Comparison of ENCODE assay signal across 30 mouse cellular contexts in the genomic region with DNA sequence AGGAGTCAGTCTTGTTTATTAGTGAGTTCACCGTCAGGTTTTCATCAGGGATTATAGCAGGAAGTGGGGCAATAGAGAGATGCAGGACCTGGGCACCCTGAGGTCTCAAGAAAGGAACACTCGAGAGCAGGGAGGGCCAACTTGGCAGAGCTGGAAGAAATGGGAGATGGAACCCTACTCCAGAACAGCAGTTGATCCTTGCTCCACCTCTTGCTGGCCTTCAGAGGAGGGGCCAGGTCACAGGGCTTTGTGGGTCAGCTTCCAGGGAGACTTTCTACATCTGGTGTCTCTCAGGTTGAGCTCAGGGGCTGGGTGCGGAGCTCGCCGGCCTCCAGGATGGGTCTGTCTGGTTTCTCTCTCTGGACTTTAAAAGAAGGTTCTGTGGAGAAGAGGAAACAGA. TPM values are rescaled to one million over a fixed set of nuclear protein-coding genes. Genes with fewer than 3 reads are reported as not detected.
"Had no signal": no experiment of that assay in that cellular context is flagged by ENCODE, and none has a peak within 500 bp of the region (broad histone marks: within the 10 kb centered on the region; RNA-seq: fewer than 3 reads in every experiment).

No protein-coding gene starts in this region.

- H3K9ac ChIP-seq: embryonic facial prominence, embryonic 12.5 days; embryonic facial prominence, embryonic 13.5 days; embryonic facial prominence, embryonic 15.5 days; forebrain, embryonic 12.5 days; forebrain, embryonic 13.5 days; forebrain, embryonic 15.5 days; forebrain, postnatal 0 days had no signal

- H3K4me2 ChIP-seq: embryonic facial prominence, embryonic 12.5 days; embryonic facial prominence, embryonic 13.5 days; embryonic facial prominence, embryonic 15.5 days; forebrain, embryonic 12.5 days; forebrain, embryonic 13.5 days; forebrain, embryonic 15.5 days; heart, embryonic 11.5 days had no signal

- H3K9me3 ChIP-seq: embryonic facial prominence, embryonic 10.5 days; embryonic facial prominence, embryonic 12.5 days; embryonic facial prominence, embryonic 13.5 days; embryonic facial prominence, embryonic 15.5 days; forebrain, embryonic 10.5 days; forebrain, embryonic 12.5 days; forebrain, embryonic 13.5 days; forebrain, embryonic 15.5 days; heart, embryonic 10.5 days had no signal

- H3K36me3 ChIP-seq: embryonic facial prominence, embryonic 10.5 days; embryonic facial prominence, embryonic 12.5 days; embryonic facial prominence, embryonic 13.5 days; embryonic facial prominence, embryonic 15.5 days; forebrain, embryonic 10.5 days; forebrain, embryonic 12.5 days; forebrain, embryonic 15.5 days; heart, embryonic 10.5 days had no signal

- H3K27ac ChIP-seq: embryonic facial prominence, embryonic 10.5 days; embryonic facial prominence, embryonic 12.5 days; embryonic facial prominence, embryonic 13.5 days; embryonic facial prominence, embryonic 15.5 days; forebrain, embryonic 10.5 days; forebrain, embryonic 12.5 days; forebrain, embryonic 13.5 days; forebrain, embryonic 15.5 days; heart, adult 2 months; heart, embryonic 10.5 days had no signal

- ATAC-seq: forebrain, embryonic 13.5 days; forebrain, embryonic 14.5 days; forebrain, embryonic 15.5 days; forebrain, embryonic 16.5 days; forebrain, postnatal 0 days had no signal

- H3K27me3 ChIP-seq: embryonic facial prominence, embryonic 12.5 days; embryonic facial prominence, embryonic 13.5 days; embryonic facial prominence, embryonic 15.5 days; forebrain, embryonic 12.5 days; forebrain, embryonic 13.5 days; forebrain, embryonic 15.5 days had no signal

- H3K4me3 ChIP-seq: embryonic facial prominence, embryonic 10.5 days; embryonic facial prominence, embryonic 12.5 days; embryonic facial prominence, embryonic 13.5 days; embryonic facial prominence, embryonic 15.5 days; erythroblast, embryonic 14.5 days; forebrain, embryonic 10.5 days; forebrain, embryonic 12.5 days; forebrain, embryonic 13.5 days; forebrain, embryonic 15.5 days; heart, adult 2 months; heart, embryonic 10.5 days had no signal

- H3K4me1 ChIP-seq: embryonic facial prominence, embryonic 12.5 days; embryonic facial prominence, embryonic 13.5 days; embryonic facial prominence, embryonic 15.5 days; forebrain, embryonic 10.5 days; forebrain, embryonic 12.5 days; forebrain, embryonic 13.5 days; forebrain, embryonic 15.5 days had no signal

- DNase-seq: cerebellum, adult 18-20 months; cerebellum, adult 2 months; cerebellum, adult 8-10 months; cerebellum, adult 9-10 months; cerebellum, adult 9-11 months; cerebellum, postnatal 10 days; cerebellum, postnatal 14 days; cerebellum, postnatal 25 days; cerebellum, postnatal 36 days; embryo, embryonic 11 days; forebrain, postnatal 0 days; gastrocnemius, postnatal 10 days; heart, adult 11 months; heart, adult 18-20 months; heart, adult 2 months had no signal

RNA-seq across cellular contexts. Expression of a gene that starts 15.5 kb away (rescaled TPM):
- total RNA-seq: common myeloid progenitor, adult 5-6 weeks; granulocyte monocyte progenitor cell, adult 5-6 weeks had no signal
- polyA plus RNA-seq: erythroblast, embryonic 14.5 days had no signal

RNA-seq across cellular contexts. Expression of a gene that starts 42.9 kb away (rescaled TPM):
- total RNA-seq: common myeloid progenitor, adult 5-6 weeks; granulocyte monocyte progenitor cell, adult 5-6 weeks had no signal
- polyA plus RNA-seq: erythroblast, embryonic 14.5 days had no signal

RNA-seq across cellular contexts. Expression of a gene that starts 45.4 kb away (rescaled TPM):
- total RNA-seq: common myeloid progenitor, adult 5-6 weeks; forebrain, postnatal 0 days; granulocyte monocyte progenitor cell, adult 5-6 weeks; heart, adult 2 months had no signal
- polyA plus RNA-seq: erythroblast, embryonic 14.5 days; forebrain, embryonic 12.5 days; forebrain, embryonic 13.5 days; forebrain, embryonic 14.5 days; forebrain, embryonic 16.5 days; heart, embryonic 10.5 days; heart, embryonic 11.5 days had no signal
